ENCODE assay signal across 7 mouse cellular contexts in genomic region chr6:49318966-49319594, GRCm38 (mm10). TPM values are rescaled to one million over a fixed set of nuclear protein-coding genes. Genes with fewer than 3 reads are reported as not detected.
DNase-seq lines count a peak whose midpoint lies in the region; ATAC-seq lines count a peak whose summit lies in the region.

Gene Ccdc126, plus strand, starts transcription at chr6:49319274.

- peak within 1 kb of the TSS; percentile 74 for H3K4me3 ChIP-seq in intestine, embryonic 16.5 days (ENCODE audit: low read length)
- peak within 1 kb of the TSS; percentile 59 for H3K4me3 ChIP-seq in midbrain, embryonic 11.5 days (ENCODE audit: low read depth, low read length)

- no peaks in the 10 kb centered on the region for H3K27me3 ChIP-seq in intestine, embryonic 16.5 days (replicated peaks; ENCODE audit: control insufficient read depth, insufficient read depth, low read length)
- no peaks in the 10 kb centered on the region for H3K27me3 ChIP-seq in midbrain, embryonic 11.5 days (ENCODE audit: control insufficient read depth, insufficient read depth, low read length)

- H3K9ac ChIP-seq in intestine, embryonic 16.5 days (ENCODE audit: low read depth, low read length), result peak within 1 kb of the TSS; percentile 90
- H3K9ac ChIP-seq in midbrain, embryonic 11.5 days (ENCODE audit: low read length), result peak within 1 kb of the TSS; percentile 61

- peak; percentile 99 for ATAC-seq in intestine, embryonic 16.5 days
- ATAC-seq in midbrain, embryonic 11.5 days (ENCODE audit: low FRiP score), result peak; percentile 100

- WGBS in intestine, embryonic 16.5 days, result under 1% methylated on average over 47 of the region's 47 CpGs
- under 1% methylated on average over 46 of the region's 47 CpGs for WGBS in midbrain, embryonic 11.5 days

- H3K27ac ChIP-seq in intestine, embryonic 16.5 days (ENCODE audit: low read length), result peak within 1 kb of the TSS; percentile 87
- peak within 1 kb of the TSS; percentile 58 for H3K27ac ChIP-seq in midbrain, embryonic 11.5 days (ENCODE audit: low read depth, low read length)

- intact Hi-C loops in left cerebral cortex, postnatal 36 days (cut with DNase I), result loop anchor here (2.0 kb wide), 1 partner anchor 52 kb away; no protein-coding TSS in a partner anchor

- no peaks in the 10 kb centered on the region for H3K36me3 ChIP-seq in intestine, embryonic 16.5 days (ENCODE audit: control insufficient read depth, insufficient read depth, low read length)
- no peaks in the 10 kb centered on the region for H3K36me3 ChIP-seq in midbrain, embryonic 11.5 days (ENCODE audit: control insufficient read depth, insufficient read depth, low read length)

- H3K4me2 ChIP-seq in intestine, embryonic 16.5 days (ENCODE audit: low read depth, low read length), result peak within 1 kb of the TSS; percentile 72
- peak within 1 kb of the TSS; percentile 58 for H3K4me2 ChIP-seq in midbrain, embryonic 11.5 days

- peak; percentile 98 for DNase-seq in adrenal gland, adult 8-10 months
- DNase-seq in embryo, embryonic 9.5 days (ENCODE audit: extremely low spot score), result peak; percentile 98
- DNase-seq in gastrocnemius, postnatal 4 days (ENCODE audit: low spot score in 2 of 2), result peak; percentile 95 to 99
- DNase-seq in left cerebral cortex, postnatal 36 days (ENCODE audit: low spot score in 2 of 2), result peak; percentile 98 to 99
- peak; percentile 99 for DNase-seq in midbrain, embryonic 11.5 days (ENCODE audit: low spot score, missing footprints)
- DNase-seq in skeletal muscle tissue, adult 2 months (ENCODE audit: low read depth, low spot score), result peak; percentile 99

- H3K4me1 ChIP-seq in intestine, embryonic 16.5 days (ENCODE audit: control insufficient read depth, insufficient read depth, low read length), result peaks cover 7% of the 10 kb centered on the region; the same call in 1 of the 2 replicates
- 0 out of 2 replicates have a peak, but pooled peaks cover 2% of the 10 kb centered on the region for H3K4me1 ChIP-seq in midbrain, embryonic 11.5 days (ENCODE audit: control insufficient read depth, insufficient read depth, low read length)

- H3K9me3 ChIP-seq in intestine, embryonic 16.5 days (ENCODE audit: control insufficient read depth, low read length), result no peaks in the 10 kb centered on the region
- H3K9me3 ChIP-seq in midbrain, embryonic 11.5 days (ENCODE audit: control insufficient read depth, low read length), result no peaks in the 10 kb centered on the region

RNA-seq across cellular contexts. Expression of gene Ccdc126, which starts in this region (rescaled TPM):
- total RNA-seq in adrenal gland, adult 8-10 months (2022), result 10 to 100 TPM; 15.8 to 21.2 (median 18.8) TPM
- 1 to 10 TPM; 2.4 to 2.9 TPM for total RNA-seq in gastrocnemius, postnatal 4 days (2021)
- polyA plus RNA-seq in intestine, embryonic 16.5 days (2015; fragmentation: Nextera tagmentation; extraction: Ambion mirVana), result 10.4 and 10.9 TPM in 2 replicates
- total RNA-seq in left cerebral cortex, postnatal 36 days (2021), result 10 to 100 TPM in 1 of 2 experiments, 1 to 10 TPM in 1; 9.3 to 10.3 TPM
- 6.4 and 7.6 TPM in 2 replicates for polyA plus RNA-seq in midbrain, embryonic 11.5 days (2014; fragmentation: Nextera tagmentation; extraction: Ambion mirVana)

Comparison
In these comparisons a context has a peak if more than half of its experiments do, and no peak if none do; other contexts are left out.
1. Peak in every context shown above with its lines: DNase-seq, ATAC-seq, H3K4me3 ChIP-seq and H3K27ac ChIP-seq.